Mouse (Mus musculus) thymus, adult 2 months (tissue): Measurements from ENCODE around the gene Rpl5.

Source experiments
- CTCF ChIP-seq: fragments of 200-500 bp; IDR thresholded peaks from 2 replicates; pipeline ENCODE4 v1.5.1; 2012; ENCODE audit warnings: mild to moderate bottlenecking, control low read depth, low read length, moderate library complexity, borderline replicate concordance; ENCODE audit not compliant: control insufficient read depth, poor library complexity, insufficient read depth; ENCODE audit errors: extremely low read depth
- POLR2A ChIP-seq: fragments of 200-500 bp; IDR thresholded peaks from 2 replicates; pipeline ENCODE4 v1.6.1; 2012; ENCODE audit warnings: mild to moderate bottlenecking, low read length, control low read depth, moderate library complexity; ENCODE audit not compliant: control insufficient read depth, poor library complexity, insufficient read depth; ENCODE audit errors: extremely low read depth

GRCm38 (mm10) chr5:107947548-107947947, 47.2 kb downstream of the Rpl5 start:
- TF ChIP-seq CTCF (no peak), POLR2A (no peak)
